Mouse (Mus musculus) spleen, postnatal 14 days (tissue): ENCODE data around the gene St6galnac4.

ENCODE experiments used
- DNase-seq, 2 experiments: peaks; one replicate each; pipeline ENCODE4 v3.0.0; 2021 to 2022; ENCODE audit warnings: low spot score in 2 of 2

The St6galnac4 gene

GRCm38 (mm10) chr2:32586871-32587351 lies at the start of gene St6galnac4:
Gene St6galnac4 (plus strand): TSS chr2:32587095.
- peak; percentile 77 to 82 for DNase-seq

GRCm38 (mm10) chr2:32537360-32537905 lies 49.5 kb upstream of the St6galnac4 start:
- no peak for DNase-seq

- no peak for DNase-seq
Measured at GRCm38 (mm10) chr2:32537941-32538340, 49.0 kb upstream of the St6galnac4 start.

GRCm38 (mm10) chr2:32538461-32538860 lies 48.4 kb upstream of the St6galnac4 start:
- no peak for DNase-seq

- no peak for DNase-seq
Measured at GRCm38 (mm10) chr2:32539452-32539981, 47.4 kb upstream of the St6galnac4 start.

- no peak for DNase-seq
Measured at GRCm38 (mm10) chr2:32541333-32541908, 45.5 kb upstream of the St6galnac4 start.

GRCm38 (mm10) chr2:32541986-32542573 lies 44.8 kb upstream of the St6galnac4 start:
- DNase-seq: no peak

GRCm38 (mm10) chr2:32543031-32543449 lies 43.9 kb upstream of the St6galnac4 start:
- no peak for DNase-seq

GRCm38 (mm10) chr2:32546951-32547350 lies 39.9 kb upstream of the St6galnac4 start:
- no peak for DNase-seq

GRCm38 (mm10) chr2:32547380-32547779 lies 39.5 kb upstream of the St6galnac4 start:
- DNase-seq: no peak

- no peak for DNase-seq
Measured at GRCm38 (mm10) chr2:32547964-32548739, 38.7 kb upstream of the St6galnac4 start.

- DNase-seq: no peak
Measured at GRCm38 (mm10) chr2:32549171-32549570, 37.7 kb upstream of the St6galnac4 start.

GRCm38 (mm10) chr2:32549764-32550163 lies 37.1 kb upstream of the St6galnac4 start:
- DNase-seq: no peak

GRCm38 (mm10) chr2:32551236-32551635 lies 35.7 kb upstream of the St6galnac4 start:
- DNase-seq: no peak

- no peak for DNase-seq
Measured at GRCm38 (mm10) chr2:32553592-32554148, 33.2 kb upstream of the St6galnac4 start.

- DNase-seq: no peak
Measured at GRCm38 (mm10) chr2:32555484-32555883, 31.4 kb upstream of the St6galnac4 start.

GRCm38 (mm10) chr2:32556019-32556418 lies 30.9 kb upstream of the St6galnac4 start:
- DNase-seq: no peak

GRCm38 (mm10) chr2:32559570-32559969 lies 27.3 kb upstream of the St6galnac4 start:
- DNase-seq: no peak

GRCm38 (mm10) chr2:32566536-32567063 lies 20.3 kb upstream of the St6galnac4 start:
- DNase-seq: peak in 1 of 2 experiments; percentile 48

GRCm38 (mm10) chr2:32568149-32568548 lies 18.7 kb upstream of the St6galnac4 start:
- no peak for DNase-seq

- no peak for DNase-seq
Measured at GRCm38 (mm10) chr2:32568941-32569340, 18.0 kb upstream of the St6galnac4 start.
